Mouse (Mus musculus): ENCODE results near the gene Apoo. TPM values are rescaled to one million over a fixed set of nuclear protein-coding genes. Genes with fewer than 3 reads are reported as not detected.
"Not testable (repeated sequence)": the region's sequence is repeated elsewhere in the genome, so short reads cannot be mapped to it uniquely, and the experiment has no call there.

Apoo gene
- polyA plus RNA-seq, 1 experiment = 0.79 TPM

DNA sequence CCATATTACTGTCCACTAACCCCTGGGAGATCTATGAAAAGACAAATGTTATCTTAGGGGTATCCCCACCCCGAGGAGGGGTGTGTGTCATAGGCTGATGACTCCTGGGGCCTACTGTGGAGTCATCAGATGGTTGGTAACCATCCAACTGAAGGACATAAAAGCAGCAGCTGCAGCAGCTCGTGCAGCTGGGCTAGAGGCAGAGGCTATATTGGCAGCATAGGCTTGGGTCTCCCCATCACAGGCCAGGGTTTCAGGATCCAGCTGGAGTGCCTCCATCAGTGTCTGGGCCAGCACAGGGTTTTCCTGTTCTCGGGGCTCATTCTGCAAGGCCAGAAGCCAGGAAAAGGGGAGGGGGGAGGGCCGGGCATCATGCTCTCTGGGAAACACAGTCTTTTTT is 92.4 kb downstream of the Apoo start:
- TF ChIP-seq POLR2A (IDR thresholded peaks at IDR 0.05; ENCODE audit: low read depth, low read length) (no peak), CTCF (IDR thresholded peaks at IDR 0.05; ENCODE audit: extremely low read depth, insufficient read depth, insufficient read length, insufficient replicate concordance) (no peak)
- WGBS = 77% methylated on average over 4 of the region's 4 CpGs
- H3K4me1 ChIP-seq (ENCODE audit: control insufficient read depth, insufficient read depth, insufficient read length) = no peaks in the 10 kb centered on the region
- no peak for DNase-seq (ENCODE audit: low read depth in 1 of 2, low spot score in 2 of 2)
- no peaks in the 10 kb centered on the region for H3K36me3 ChIP-seq (ENCODE audit: control insufficient read depth, insufficient read depth, low read length)
- H3K4me3 ChIP-seq (ENCODE audit: extremely low read depth, insufficient read depth, insufficient read length) = no peak overlapping the region
- no peak overlapping the region for H3K27ac ChIP-seq (ENCODE audit: insufficient read depth, low read length)
- no peaks in the 10 kb centered on the region for H3K27me3 ChIP-seq (ENCODE audit: control insufficient read depth, insufficient read depth, low read length)

DNA sequence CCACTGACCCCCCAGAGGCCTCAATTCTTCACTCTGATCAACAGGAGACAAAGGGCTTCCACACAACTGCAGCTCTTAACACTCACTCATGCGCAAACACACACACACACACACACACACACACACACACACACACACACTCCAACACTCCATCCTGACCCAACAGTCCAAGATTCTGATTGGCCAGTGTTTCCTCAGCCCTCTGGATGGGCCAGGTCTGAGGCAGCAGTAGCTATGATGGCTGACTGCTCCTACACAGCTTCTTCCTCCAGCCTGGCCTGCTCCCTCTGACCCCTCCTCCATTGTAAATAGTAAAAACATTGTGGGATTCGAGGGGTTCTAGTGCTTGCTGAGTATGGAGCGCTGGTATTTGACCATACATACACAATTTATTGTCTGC is 94.6 kb downstream of the Apoo start:
- DNase-seq (ENCODE audit: low read depth in 1 of 2, low spot score in 2 of 2); H3K27ac ChIP-seq (ENCODE audit: insufficient read depth, low read length); H3K27me3 ChIP-seq (ENCODE audit: control insufficient read depth, insufficient read depth, low read length); H3K36me3 ChIP-seq (ENCODE audit: control insufficient read depth, insufficient read depth, low read length); H3K4me3 ChIP-seq (ENCODE audit: extremely low read depth, insufficient read depth, insufficient read length); H3K4me1 ChIP-seq (ENCODE audit: control insufficient read depth, insufficient read depth, insufficient read length): not testable (repeated sequence)
- 100% methylated on average over 1 of the region's 3 CpGs for WGBS

DNA sequence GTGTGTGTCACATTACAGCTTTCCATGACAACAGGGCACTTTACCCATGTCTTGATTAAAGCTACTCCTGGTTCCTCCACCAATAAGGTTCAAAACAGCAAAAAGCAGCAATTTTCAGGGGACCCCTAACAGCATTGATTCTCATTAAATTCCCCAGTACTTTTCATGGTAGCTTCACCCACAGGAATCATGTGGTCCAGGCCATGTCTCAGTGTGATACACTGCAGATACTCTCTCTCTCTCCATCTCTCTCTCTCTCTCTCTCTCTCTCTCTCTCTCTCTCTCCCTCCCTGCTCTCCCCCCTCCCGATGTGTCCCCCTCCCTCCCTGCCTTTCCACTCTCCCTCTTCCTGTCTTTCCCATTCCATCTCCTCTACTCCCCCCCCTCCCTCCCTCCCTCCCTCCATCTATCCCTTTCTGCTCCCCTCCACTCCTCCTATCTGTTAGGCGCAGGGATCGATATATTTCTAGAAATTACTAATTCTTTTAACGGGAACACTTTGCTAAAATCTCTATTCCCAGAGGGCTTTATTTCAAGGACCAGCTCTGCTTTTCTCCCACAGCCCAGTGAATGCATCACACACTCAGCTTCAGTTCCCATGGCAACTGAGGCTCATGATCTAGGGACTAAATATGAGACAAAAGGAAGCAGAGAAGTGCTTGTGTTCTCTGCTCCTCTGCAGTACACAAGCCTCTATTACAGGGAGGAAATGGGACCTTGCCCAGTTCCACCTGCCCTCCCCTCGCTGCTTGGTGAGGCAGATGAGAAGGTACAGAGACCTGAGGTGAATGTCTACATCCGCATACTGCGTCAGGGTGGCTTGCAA is 95.9 kb downstream of the Apoo start:
- H3K27ac ChIP-seq (ENCODE audit: insufficient read depth, low read length); H3K4me1 ChIP-seq (ENCODE audit: control insufficient read depth, insufficient read depth, insufficient read length); DNase-seq (ENCODE audit: low read depth in 1 of 2, low spot score in 2 of 2); H3K36me3 ChIP-seq (ENCODE audit: control insufficient read depth, insufficient read depth, low read length); H3K4me3 ChIP-seq (ENCODE audit: extremely low read depth, insufficient read depth, insufficient read length); H3K27me3 ChIP-seq (ENCODE audit: control insufficient read depth, insufficient read depth, low read length): not testable (repeated sequence)
- no CpG with 5 or more reads among the region's 7 CpGs for WGBS

Other genes with a start within 250 kb of the Apoo start
- gene Zfx, start 243.4 kb upstream of the Apoo start, polyA plus RNA-seq (2012; rRNA removed) = 3.7 and 3.8 TPM in 2 replicates
- 23.6 and 23.7 TPM in 2 replicates for gene Eif2s3x, start 154.3 kb upstream of the Apoo start, polyA plus RNA-seq (2012; rRNA removed)
- gene Klhl15, start 132.5 kb upstream of the Apoo start, polyA plus RNA-seq (2012; rRNA removed) = 4.2 and 10.8 TPM in 2 replicates
- gene Fam90a1b, start 340 bp upstream of the Apoo start, polyA plus RNA-seq (2012; rRNA removed) = not detected in 2 replicates
- gene Maged1, start 175.0 kb downstream of the Apoo start, polyA plus RNA-seq (2012; rRNA removed) = 31.6 and 35.4 TPM in 2 replicates